Mouse (Mus musculus): ENCODE data around the gene Slc25a45.
A peak's percentile ranks its signal among the peaks of the same experiment; 100 is the strongest.
"Not testable (repeated sequence)": the region's sequence is repeated elsewhere in the genome, so short reads cannot be mapped to it uniquely, and the experiment has no call there.

The Slc25a45 gene

GRCm38 (mm10) chr19:5856604-5857003 is 21.0 kb upstream of the Slc25a45 start:
- no peak for DNase-seq (ENCODE audit: low spot score)

GRCm38 (mm10) chr19:5862335-5863085 is 15.1 kb upstream of the Slc25a45 start:
- no peak for DNase-seq (ENCODE audit: low spot score)

- DNase-seq (ENCODE audit: low spot score): no peak
Measured at GRCm38 (mm10) chr19:5863776-5864175, 13.8 kb upstream of the Slc25a45 start.

DNA sequence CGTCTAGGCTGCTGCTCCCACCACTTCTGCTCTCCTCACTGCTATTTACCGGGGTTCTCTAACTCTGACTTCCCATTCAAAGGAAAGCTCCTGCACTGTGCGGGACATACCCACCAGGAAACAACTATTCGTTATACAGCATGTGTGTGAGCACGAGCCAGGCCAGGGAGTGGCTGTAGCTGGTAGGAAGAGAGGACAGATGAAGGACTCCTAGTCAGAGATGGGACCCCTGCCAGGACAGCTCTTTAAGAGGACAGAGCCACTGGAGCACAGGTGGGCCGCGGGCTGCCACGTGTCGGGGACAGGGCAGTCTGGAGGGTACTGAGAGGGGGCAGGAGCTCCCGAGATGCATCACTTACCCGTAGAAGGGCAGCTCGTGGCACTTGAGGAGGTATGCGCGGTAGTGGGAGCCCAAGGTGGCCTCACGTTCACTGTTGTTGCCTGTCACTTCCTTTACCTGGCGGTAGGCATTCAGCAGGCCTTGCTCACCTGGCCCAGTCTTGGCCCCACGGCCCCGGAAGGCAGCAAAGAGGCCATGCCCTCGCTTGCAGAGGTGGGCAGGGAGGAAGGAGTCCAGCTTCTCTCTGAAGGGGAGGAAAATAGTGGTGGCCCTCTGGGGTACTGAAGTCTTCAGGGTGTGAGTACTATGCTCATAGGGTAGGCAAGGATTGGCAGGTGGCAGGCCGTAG is 12.8 kb upstream of the Slc25a45 start:
- no peak for DNase-seq (ENCODE audit: low spot score)

GRCm38 (mm10) chr19:5868096-5868495 is 9.5 kb upstream of the Slc25a45 start:
- DNase-seq (ENCODE audit: low spot score): no peak

DNA sequence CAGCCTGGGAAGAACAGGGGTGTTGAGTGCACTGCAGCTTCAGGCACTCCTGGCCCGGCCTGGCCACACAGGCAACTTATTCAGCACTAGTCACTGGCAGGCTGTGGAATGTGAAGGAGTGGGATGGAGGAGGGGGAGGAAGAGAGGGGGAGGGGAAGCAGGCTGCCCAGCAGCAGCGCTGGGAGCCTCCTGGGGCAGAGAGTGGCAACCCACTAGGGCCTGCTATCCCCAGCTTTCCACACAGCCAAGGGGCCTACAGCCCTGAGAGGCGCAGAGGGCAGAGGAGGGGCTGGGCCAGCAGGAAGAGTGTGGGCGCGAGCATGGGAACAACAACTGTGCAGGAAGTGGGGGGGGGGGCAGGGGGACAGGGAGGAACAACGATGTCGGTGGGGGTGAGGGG is 6.3 kb upstream of the Slc25a45 start:
- DNase-seq (ENCODE audit: low spot score): peak; percentile 81

DNA sequence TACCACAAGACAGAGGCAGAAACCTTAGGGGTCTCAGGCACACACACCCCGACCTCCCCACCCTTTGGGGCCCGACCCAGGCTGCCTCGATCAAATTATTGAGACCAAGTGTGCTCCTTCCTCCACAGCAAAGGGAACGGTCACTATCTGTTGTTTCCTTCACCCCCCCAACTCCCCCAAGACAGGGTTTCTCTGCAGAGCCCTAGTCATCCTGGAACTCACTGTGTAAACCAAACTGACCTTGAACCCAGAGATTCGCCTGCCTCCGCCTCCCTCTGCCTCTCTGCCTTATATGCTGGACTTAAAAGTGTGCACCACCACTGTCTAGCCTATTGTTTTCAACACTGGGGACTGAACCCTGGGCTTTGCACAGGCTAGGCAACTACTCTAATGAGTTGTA is 5.9 kb upstream of the Slc25a45 start:
- DNase-seq (ENCODE audit: low spot score): peak; percentile 26

DNA sequence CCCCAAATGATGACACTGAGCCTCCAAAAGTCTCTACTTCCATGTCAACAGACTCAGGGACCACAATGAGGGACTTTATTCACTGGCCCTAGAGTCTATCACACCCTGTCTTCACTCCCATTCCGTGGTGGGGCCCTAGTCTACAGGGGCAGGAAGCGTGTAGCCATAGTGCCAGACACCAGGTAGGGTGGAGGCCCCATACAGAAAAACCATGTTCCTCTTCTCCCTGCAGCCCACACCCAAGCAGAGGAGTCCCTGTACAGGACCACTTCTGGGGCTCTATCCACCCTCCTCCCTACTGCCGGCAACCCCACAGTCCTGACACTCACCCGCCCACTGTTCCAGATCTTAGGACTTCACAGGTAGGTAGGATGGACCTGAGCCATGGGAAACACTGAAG is 5.1 kb upstream of the Slc25a45 start:
- DNase-seq (ENCODE audit: low spot score): no peak

GRCm38 (mm10) chr19:5872931-5873556 is 4.6 kb upstream of the Slc25a45 start:
- DNase-seq (ENCODE audit: low spot score): no peak

DNA sequence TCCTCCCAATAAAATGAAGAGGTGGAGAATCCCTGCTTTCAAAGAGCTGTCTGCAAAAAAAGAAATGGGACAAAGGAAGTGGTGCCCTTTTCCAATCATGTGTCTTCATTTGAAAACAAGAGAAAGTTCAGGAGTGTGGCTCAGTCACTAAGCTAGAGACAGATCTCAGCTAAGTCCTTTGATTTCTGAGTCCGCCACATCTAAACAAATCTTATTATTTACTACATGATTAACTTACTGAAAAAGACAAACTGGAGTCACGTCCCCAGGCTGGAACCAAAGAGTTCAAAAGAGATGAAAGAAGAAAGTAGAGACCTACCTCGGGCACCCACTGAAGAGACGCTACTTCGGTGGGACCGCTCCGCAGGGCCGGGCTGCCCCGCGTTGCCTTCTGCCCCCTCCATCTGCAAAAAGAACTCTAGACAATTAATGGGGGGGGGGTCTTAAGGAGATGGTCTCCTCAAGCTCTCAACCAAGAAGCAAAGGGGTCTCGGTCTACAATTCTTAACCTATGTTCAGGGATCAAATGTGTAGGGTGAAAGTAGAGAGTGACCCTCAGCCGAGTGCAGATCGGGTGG is 3.1 kb upstream of the Slc25a45 start:
- DNase-seq (ENCODE audit: low spot score): no peak

GRCm38 (mm10) chr19:5874969-5875480 is 2.6 kb upstream of the Slc25a45 start, which contains the start of gene Frmd8:
Gene Frmd8, minus strand, starts transcription at chr19:5875274.
- DNase-seq (ENCODE audit: low spot score): peak; percentile 98

DNA sequence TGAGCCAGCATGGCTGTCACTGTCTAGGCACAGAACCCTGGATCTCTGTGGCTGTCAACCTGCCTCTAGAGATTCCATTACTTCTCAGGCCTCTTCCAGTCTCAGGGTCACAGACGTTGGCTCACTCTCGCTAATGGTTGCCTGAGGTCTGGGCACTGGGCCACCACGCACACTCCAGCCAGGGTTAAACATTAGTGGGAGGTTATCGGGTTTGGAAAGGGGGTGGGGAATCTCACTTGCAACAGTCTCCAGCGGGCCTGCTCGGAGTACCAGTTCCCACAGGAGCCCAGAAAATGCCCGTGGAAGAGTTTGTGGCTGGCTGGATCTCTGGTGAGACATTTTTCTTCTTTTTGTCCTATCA is 734 bp downstream of the Slc25a45 start:
- DNase-seq (ENCODE audit: low spot score): no peak

DNA sequence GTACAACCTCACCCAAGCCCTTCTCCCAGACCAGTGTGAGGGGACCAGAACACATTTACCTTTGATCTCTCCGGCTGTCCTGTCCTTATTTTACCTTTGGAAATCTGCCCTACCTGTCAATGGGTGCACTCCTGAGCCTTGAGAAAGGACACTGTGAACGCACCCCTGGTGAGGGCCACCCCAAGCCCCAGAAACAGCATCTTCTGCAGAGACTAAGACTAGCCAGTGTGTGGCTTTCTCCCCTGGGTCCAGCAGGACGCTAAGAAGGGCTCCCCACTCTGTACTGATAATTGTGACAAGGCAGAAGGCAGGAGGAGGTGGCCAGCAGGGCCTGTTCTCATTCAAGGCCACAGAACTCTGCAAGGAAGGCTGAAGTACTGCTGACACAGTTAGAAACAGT is 1.3 kb downstream of the Slc25a45 start:
- no peak for DNase-seq (ENCODE audit: low spot score)

- DNase-seq (ENCODE audit: low spot score): no peak
Measured at GRCm38 (mm10) chr19:5879735-5880134, 2.1 kb downstream of the Slc25a45 start.

DNA sequence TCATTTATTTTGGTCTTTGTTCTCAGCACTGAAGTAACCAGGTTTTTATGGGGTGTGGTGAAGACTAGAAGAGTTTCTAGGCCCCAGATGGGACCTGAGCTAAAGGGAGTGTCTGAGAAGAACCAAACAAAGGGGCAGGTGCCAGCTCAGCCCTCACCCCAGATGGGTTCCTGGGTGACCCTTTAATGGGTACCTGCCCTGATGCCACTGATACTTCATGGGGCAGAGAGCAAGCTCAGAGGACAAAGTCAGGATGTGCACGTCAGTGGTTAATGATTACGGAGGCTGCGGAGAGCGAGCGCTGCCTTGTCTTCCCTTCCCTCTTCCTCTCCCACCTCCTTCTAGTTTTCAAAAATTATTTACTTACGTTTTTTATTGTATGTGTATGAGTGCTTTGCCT is 3.5 kb downstream of the Slc25a45 start:
- no peak for DNase-seq (ENCODE audit: low spot score)

- DNase-seq (ENCODE audit: low spot score): not testable (repeated sequence)
Measured at GRCm38 (mm10) chr19:5882079-5882478, 4.5 kb downstream of the Slc25a45 start.

- no peak for DNase-seq (ENCODE audit: low spot score)
Measured at GRCm38 (mm10) chr19:5883935-5884334, 6.3 kb downstream of the Slc25a45 start.

DNA sequence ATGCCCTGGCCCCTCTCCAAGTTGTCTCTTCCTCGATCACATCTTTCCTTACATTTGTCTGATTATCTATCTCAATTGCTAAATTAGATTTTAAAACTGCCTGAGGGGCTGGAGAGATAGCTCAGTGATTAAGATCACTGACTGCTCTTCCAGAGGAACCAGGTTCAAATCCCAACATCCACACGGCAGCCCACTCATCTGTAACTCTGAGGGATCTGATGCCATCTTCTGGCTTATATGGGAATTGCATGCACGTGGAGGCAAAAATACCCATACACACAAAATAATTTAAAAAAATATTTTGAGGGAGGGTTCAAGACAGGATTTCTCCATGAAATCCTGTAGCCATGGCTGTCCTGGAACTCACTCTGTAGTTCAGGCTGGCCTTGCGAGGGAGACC is 8.2 kb downstream of the Slc25a45 start:
- peak; percentile 51 for DNase-seq (ENCODE audit: low spot score)

GRCm38 (mm10) chr19:5887234-5887815 is 9.7 kb downstream of the Slc25a45 start:
- DNase-seq (ENCODE audit: low spot score): no peak

DNA sequence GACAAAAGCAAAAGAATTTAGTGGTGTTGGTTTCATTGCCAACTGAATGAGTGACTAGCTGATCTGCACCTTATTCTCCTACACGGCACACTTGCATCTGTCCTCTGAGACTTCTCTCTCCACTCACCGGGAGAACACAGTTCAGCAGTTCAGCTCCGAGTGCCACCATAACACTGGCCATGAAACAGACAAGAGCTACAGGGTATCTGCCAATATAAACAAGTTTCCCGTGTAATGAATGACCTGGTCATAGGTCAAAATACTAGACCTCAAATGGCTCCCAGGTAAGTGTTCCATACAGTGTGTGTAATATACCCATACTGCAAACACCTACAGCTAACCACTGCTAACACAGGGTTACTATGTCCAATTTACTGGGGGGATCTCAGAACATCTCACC is 11.6 kb downstream of the Slc25a45 start:
- no peak for DNase-seq (ENCODE audit: low spot score)

GRCm38 (mm10) chr19:5891521-5892258 is 14.1 kb downstream of the Slc25a45 start:
- DNase-seq (ENCODE audit: low spot score): no peak

- DNase-seq (ENCODE audit: low spot score): no peak
Measured at GRCm38 (mm10) chr19:5892262-5892661, 14.7 kb downstream of the Slc25a45 start.

Data from embryo, embryonic 10 days (tissue).